Mouse (Mus musculus) right cerebral cortex, adult 18-20 months (tissue): Measurements from ENCODE around the gene Pitpna.

ENCODE experiments used
- DNase-seq: peaks from one replicate; pipeline ENCODE4 v3.0.0; 2022; ENCODE audit warnings: mixed read lengths

Pitpna gene

GRCm38 (mm10) chr11:75635315-75635714 lies 47.4 kb downstream of the Pitpna start:
- DNase-seq: no peak

- DNase-seq: no peak
Observed at GRCm38 (mm10) chr11:75643323-75643722, 55.4 kb downstream of the Pitpna start.

DNA sequence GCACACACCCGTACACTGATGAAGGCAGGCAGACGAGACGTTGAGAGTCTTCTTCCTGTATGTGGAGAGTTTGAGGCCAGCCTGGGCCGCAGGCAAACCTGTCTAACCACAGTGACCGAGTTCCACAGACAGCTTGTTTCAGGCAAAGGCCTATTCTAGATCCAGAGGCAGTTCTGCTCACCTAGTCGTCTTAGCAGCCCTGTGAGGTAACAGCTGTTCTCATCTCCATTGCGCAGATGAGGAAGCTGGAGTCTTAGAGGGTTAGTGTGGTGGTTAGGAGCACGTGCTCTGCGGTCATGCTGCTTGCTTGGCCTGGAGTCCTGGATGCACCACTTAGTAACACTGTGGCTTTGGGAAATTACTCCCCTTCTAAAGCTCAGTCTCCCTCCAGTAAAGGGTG lies 56.8 kb downstream of the Pitpna start:
- no peak for DNase-seq

DNA sequence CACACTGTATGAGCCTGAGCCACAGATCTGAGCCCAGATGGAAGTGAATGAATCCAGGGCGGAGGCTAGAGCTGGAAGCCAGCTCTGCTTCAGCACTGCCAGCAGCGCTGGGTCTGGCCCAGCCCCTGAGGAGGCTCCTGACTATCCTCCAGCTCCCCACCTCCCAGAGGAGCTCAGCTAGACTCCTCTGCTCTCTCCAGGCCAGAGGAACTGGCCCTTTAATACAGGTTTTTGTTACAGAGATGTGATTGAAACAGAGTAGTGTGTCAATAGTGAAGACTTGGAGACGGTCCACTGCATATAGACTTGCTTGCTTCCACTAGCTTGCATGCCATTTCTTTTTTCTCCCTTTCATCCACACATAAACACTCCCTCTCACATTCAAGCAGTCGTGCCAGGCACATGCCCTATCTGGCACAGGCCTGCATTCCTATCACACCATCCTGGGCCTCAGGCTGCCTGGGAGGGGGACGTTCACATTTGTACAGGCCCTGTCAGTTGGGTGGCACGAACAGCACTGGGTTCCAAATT lies 59.8 kb downstream of the Pitpna start:
- DNase-seq: peak; percentile 62

- no peak for DNase-seq
Observed at GRCm38 (mm10) chr11:75649155-75649561, 61.3 kb downstream of the Pitpna start.

DNA sequence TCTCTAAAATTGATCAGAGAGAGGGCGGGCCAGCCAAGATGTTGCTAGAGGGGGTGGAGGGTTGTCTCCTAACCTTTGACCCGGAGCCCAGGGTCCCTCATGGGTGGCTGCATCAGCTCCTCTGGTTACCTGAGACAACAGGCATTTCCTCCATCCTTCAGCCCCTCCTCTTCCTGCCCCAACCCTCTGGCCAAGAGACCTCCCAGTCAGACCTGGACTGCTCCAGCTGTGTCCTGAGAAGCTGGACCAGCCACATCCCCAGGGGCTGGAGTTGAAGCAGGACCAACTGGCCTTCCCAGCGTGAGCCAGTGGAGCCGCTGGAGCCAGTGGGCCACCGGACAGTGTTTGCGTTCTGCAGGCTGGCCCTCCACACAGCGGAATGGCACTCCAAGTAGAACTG lies 62.4 kb downstream of the Pitpna start, which contains the start of gene Myo1c:
Myo1c (plus strand) TSS at position 194 of the 400 bp plus-strand sequence.
- DNase-seq: no peak

- DNase-seq: no peak
Observed at GRCm38 (mm10) chr11:75650958-75651425, 63.1 kb downstream of the Pitpna start.

DNA sequence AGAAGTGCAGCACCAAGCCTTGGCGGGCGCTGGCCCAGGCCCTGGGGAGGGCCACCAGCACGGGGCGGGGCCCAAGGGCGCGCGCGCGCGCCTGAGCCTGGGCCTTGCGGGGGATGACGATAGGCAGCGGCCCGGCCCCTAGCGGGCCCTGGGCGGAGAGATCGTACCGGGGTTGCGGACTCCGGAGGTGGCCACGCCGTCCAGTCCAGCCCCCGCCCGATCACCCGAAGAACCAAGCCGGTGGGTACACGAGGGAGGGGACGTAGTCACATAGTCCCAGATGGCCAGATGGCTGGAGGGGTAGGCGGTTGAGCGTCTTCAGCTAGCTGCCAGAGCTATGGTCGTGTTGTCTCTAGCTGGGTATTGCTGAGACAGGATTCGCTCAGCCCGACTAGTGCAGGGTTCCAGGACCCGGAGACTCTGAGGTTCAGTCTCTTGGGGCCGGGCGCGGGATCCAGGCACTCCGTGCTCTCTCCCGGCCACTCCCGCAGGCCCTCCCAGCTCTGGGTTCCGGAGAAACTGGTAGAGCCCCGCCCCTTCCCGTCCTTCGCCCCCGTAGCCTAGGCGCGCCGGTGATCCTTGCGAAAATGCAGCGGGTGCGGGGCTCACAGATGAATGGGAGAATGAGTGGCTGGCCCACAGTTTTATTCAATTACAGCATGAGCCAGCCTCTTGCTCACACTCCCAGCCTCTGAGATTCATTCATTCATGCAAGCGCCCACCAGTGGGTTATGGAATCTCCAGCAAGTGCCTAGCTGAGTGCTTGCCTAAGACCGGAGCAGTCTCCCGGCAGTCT lies 63.7 kb downstream of the Pitpna start:
- DNase-seq: peak; percentile 86

GRCm38 (mm10) chr11:75652222-75652941 lies 64.5 kb downstream of the Pitpna start:
- DNase-seq: no peak

DNA sequence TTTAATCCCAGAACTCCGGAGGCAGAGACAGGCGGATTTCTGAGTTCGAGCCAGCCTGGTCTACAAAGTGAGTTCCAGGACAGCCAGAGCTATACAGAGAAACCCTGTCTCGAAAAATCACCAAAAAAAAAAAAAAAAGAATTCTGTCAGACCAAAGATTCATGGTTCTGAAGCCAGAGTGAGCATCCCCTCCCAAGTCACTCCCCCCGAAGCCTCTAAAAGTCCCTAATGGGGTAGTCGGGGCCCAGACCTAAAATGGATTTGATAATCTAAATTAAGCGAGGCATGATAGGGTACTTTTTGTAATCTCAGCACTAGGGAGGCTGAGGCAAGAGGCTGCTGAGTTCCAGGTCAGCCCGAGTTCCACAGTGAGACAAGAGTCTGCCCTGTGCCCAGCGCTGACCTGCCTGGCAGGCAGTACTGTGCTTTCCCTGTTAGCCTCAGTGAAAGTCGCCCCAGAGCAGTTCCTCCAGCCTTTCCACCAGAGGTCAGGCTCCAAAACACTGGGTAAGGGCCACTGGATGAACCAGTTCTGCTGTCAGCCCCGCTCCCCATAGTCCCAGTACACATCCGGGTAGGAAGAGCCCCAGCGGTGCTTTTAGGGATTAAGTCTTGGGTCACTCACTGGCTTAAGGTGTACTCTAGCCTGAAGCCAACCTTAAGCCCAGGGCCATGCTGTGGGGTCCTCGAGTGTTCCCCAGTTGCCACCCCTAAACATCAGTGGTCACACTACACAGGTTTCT lies 65.2 kb downstream of the Pitpna start:
- no peak for DNase-seq

DNA sequence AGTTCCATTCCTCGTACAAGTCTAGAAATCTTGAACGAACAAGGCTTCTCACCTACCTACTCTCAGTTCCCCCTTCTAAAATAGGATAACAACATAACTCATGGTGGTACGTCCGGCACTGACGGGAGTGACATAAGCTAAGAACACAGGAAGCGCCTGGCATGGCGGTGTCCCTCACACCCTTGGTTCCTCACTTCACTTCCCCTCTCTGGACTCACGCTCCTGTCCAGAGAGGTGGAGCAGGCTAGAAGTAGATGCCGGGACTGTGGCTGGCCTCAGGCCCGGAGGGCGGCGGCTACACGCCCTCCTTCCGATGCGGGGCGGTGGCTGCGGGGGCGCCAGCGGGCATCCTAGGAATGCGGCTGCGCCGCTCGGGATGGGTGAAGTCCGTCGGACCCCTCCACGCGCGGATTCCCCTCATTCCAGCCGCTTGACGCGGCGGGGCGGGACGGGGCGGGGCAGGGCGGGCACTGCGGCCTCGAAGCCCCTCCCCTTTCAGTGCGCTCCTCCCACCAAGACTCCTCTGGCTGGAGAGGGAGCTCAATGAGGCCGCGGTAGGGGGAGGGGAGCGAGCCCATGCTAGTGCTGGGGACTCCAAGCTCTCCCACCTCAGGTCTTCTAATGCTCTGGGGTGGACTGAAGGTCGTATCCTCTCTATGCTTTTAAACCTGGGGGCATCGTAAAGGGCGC lies 66.0 kb downstream of the Pitpna start:
- peak; percentile 44 for DNase-seq

DNA sequence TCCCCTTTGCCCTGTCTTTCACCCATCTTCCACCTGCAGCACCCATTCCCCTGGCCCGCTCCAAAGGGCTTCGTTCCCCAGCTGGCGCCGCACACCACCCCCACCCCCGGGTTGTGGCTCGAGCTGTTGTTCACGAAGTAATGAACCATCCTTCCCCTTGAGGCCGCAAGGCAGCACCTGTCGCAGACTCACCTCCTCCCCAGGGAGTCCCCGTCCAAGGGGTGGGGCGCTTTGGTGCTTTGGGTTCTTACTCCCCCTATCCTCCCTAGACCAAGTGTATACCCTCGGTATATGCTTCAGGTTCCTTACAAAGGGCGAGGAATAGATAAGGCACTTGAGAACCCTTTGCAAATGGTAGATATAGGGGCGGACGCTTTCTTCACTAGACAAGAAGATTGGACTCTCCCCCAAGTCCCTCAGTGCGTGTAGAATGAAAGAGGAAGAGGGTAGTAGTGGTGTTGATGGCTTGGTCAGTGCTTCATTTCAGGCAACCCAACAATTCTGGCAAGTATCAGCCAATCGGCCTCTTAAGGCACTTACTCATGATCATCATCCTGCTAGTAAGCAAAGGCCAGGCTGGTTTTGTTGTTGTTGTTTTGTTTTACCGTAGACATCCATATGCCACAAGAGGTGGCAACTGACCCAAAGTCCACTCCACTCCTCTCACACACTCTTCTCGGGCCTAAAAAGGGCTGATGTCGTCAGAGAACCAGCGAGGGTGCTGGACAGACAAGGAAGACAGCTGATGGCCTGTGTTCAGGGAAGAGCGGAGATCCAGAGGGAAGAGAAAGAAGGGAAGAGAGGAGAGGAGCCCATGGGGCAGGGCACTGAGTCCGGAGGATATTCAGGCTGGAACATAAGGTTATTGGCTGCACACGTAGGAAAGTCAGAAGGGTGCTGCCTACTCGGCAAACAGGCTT lies 66.8 kb downstream of the Pitpna start:
- no peak for DNase-seq

GRCm38 (mm10) chr11:75655621-75656545 lies 68.0 kb downstream of the Pitpna start:
- peak; percentile 59 for DNase-seq

DNA sequence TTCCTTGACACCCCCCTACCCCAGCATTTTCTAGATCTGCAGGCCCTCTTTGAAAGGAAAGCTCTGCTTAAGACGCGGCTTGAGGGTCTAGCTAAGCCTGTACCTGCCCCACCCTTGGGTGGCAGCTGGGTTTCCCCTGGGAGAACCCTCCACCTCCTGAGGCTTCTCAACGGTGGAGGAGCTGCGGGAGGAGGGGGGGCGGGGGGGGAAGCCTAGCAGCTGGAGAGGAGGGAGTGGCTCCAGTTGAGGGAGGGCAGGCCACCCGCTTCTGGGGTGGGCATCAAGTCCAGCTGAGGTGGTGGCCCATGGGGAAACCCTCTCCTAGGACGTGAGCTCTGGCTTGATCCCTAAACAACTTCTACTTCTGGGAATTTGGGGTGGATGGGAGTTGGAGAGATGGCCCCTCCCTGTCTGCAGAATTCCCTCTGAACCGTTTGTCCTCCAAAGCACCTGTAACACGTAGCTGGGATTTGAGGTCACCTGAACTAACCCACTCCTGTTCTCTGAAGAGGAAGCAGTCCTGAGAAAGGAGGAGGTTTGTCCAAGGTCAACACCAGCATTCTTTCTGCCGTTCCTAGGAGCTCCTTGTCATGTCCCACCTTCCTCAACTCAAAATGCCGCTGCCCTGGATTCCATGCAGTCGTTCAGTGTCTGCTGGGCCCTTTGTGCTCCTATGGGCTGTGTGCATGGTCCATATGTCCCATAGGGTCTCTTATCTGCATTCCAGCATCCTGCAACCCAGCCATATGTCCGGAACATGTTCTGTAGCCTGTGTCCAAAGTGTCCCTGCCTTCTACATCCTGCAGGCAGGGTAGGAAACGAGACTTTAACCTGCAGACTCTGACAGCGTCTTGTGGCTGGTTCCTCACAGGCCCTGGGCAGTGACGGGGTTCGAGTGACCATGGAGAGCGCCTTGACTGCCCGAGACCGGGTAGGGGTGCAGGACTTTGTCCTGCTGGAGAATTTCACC lies 69.0 kb downstream of the Pitpna start:
- no peak for DNase-seq

DNA sequence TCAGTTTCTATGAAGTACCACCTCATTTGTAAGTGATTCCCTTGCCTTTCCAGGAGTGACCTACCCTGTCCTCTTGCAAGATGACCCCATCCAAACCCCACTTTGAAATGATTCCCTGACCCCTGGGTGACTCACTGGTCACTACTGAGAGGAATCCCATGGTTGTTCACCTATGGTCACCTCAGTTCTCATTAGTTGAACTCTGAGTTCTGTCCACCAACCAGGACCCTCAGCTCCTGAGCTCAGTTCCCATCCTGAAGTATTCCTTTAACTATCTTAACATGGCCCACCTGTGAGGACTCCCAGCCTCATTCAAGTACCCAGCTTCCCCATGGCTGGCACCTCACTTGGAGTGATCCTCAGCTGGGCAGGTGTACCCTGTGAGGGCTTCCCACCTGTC lies 69.9 kb downstream of the Pitpna start:
- no peak for DNase-seq

DNA sequence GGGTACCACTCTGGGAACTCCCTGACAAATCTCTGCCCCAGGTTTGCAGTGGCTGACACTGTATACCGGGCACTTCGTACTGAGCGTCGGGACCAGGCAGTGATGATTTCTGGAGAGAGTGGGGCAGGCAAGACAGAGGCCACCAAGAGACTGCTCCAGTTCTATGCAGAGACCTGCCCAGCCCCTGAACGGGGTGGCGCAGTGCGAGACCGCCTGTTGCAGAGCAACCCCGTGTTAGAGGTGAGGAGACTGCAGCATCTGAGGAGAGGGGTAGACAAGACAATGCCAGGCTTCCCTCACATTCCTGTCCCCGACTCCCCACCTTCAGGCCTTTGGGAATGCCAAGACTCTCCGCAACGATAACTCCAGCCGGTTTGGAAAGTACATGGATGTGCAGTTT lies 70.4 kb downstream of the Pitpna start:
- no peak for DNase-seq

GRCm38 (mm10) chr11:75658996-75659750 lies 71.3 kb downstream of the Pitpna start:
- no peak for DNase-seq

- DNase-seq: no peak
Observed at GRCm38 (mm10) chr11:75660081-75660590, 72.2 kb downstream of the Pitpna start.
